Mouse (Mus musculus): ENCODE results near the gene Rpl19. TPM values are rescaled to one million over a fixed set of nuclear protein-coding genes. Genes with fewer than 3 reads are reported as not detected.

Rpl19 gene
- polyA plus RNA-seq, 1 experiment from 2014 or later: 820 TPM

- Histone ChIP-seq H3K9ac (peak overlapping the region; percentile 85), H3K27ac (peak overlapping the region; percentile 91), H3K9me3 (replicated peaks) (no peaks in the 10 kb centered on the region), H3K27me3 (peaks cover 47% of the 10 kb centered on the region), H3K4me2 (peak overlapping the region; percentile 91), H3K4me3 (replicated peaks) (peak overlapping the region; percentile 86), H3K4me1 (replicated peaks) (peaks cover 41% of the 10 kb centered on the region), H3K36me3 (no peaks in the 10 kb centered on the region)
- WGBS (ENCODE audit: insufficient replicate concordance): under 1% methylated on average over 42 of the region's 42 CpGs
- ATAC-seq (ENCODE audit: low read depth) (peak; percentile 73), DNase-seq (peak; percentile 84)
Observed at GRCm38 (mm10) chr11:97987551-97988526, 38.7 kb upstream of the Rpl19 start.

- H3K36me3 ChIP-seq: no peaks in the 10 kb centered on the region
- DNase-seq: peak; percentile 84
- peaks cover 44% of the 10 kb centered on the region for H3K27me3 ChIP-seq
- peak overlapping the region; percentile 85 for H3K9ac ChIP-seq
- peak; percentile 83 for ATAC-seq (ENCODE audit: low read depth)
- H3K27ac ChIP-seq: peak overlapping the region; percentile 91
- H3K4me2 ChIP-seq: peak overlapping the region; percentile 91
- no peaks in the 10 kb centered on the region for H3K9me3 ChIP-seq (replicated peaks)
- H3K4me3 ChIP-seq (replicated peaks): peak overlapping the region; percentile 86
- peaks cover 41% of the 10 kb centered on the region for H3K4me1 ChIP-seq (replicated peaks)
- under 1% methylated on average over 26 of the region's 26 CpGs for WGBS (ENCODE audit: insufficient replicate concordance)
Observed at GRCm38 (mm10) chr11:97988530-97989096, 37.9 kb upstream of the Rpl19 start.

DNA sequence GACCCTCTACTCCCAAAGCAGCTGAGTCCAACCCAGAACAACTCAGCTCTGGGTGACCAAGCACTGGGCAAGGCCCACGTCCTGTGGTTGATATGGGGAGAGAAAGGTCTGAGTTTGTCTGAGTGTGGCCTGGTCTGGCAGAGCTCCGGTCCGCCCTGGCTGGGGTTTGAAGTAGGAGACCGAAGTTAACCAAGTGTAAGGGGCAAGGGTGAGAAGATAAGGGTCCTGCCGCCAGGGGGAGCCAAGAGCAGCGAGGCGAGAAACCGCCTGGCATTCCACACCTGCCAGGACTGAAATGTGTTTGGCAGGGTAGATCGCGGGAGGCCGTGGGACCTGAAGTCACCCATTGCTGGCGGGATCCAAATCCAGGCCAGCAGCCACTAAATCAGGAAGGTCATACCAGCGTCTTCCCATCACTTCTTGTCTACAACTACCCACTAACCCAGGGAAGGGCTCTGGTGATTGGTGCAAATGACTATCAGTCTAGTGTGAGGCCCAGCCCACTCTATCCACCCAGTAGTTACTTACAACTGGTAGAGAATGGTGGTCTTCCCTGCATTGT lies 31.9 kb upstream of the Rpl19 start:
- Histone ChIP-seq H3K9ac (peak overlapping the region; percentile 49), H3K4me1 (replicated peaks) (peaks cover 60% of the 10 kb centered on the region)

GRCm38 (mm10) chr11:97995564-97996288 lies 30.8 kb upstream of the Rpl19 start, which contains the start of gene Arl5c:
Arl5c (minus strand) TSS chr11:97996181.
- Histone ChIP-seq H3K4me2 (peak within 1 kb of the TSS; percentile 67), H3K9me3 (replicated peaks) (no peaks in the 10 kb centered on the region), H3K27ac (peak within 1 kb of the TSS; percentile 47; the same call in 1 of the 2 replicates), H3K4me1 (replicated peaks) (peaks cover 57% of the 10 kb centered on the region), H3K36me3 (no peaks in the 10 kb centered on the region), H3K4me3 (replicated peaks) (peak within 1 kb of the TSS; percentile 46), H3K9ac (peak within 1 kb of the TSS; percentile 49), H3K27me3 (peaks cover 40% of the 10 kb centered on the region)
- DNase-seq (peak; percentile 27), ATAC-seq (ENCODE audit: low read depth) (peak; percentile 41; the same call in 1 of the 2 replicates)
- 1% methylated on average over 26 of the region's 26 CpGs for WGBS (ENCODE audit: insufficient replicate concordance)

More for the DNA sequence above, 31.9 kb upstream of the Rpl19 start:
- H3K4me2 ChIP-seq: peak overlapping the region; percentile 67
- peak overlapping the region; percentile 46 for H3K4me3 ChIP-seq (replicated peaks)
- peak; percentile 70 for DNase-seq
- peaks cover 35% of the 10 kb centered on the region for H3K27me3 ChIP-seq
- H3K27ac ChIP-seq: no peak overlapping the region
- H3K36me3 ChIP-seq: no peaks in the 10 kb centered on the region
- H3K9me3 ChIP-seq (replicated peaks): no peaks in the 10 kb centered on the region
- peak; percentile 71 for ATAC-seq (ENCODE audit: low read depth)
- 1% methylated on average over 13 of the region's 13 CpGs for WGBS (ENCODE audit: insufficient replicate concordance)

- Histone ChIP-seq H3K36me3 (no peaks in the 10 kb centered on the region), H3K27ac (0 out of 2 replicates have a peak overlapping the region, but pooled peaks have one; percentile 47), H3K27me3 (peaks cover 50% of the 10 kb centered on the region), H3K4me1 (replicated peaks) (peaks cover 59% of the 10 kb centered on the region), H3K9ac (no peak overlapping the region), H3K4me2 (no peak overlapping the region), H3K4me3 (replicated peaks) (no peak overlapping the region), H3K9me3 (replicated peaks) (no peaks in the 10 kb centered on the region)
- no peak for ATAC-seq (ENCODE audit: low read depth)
- 48% methylated on average over 1 of the region's 1 CpGs for WGBS (ENCODE audit: insufficient replicate concordance)
- DNase-seq: no peak
Observed at GRCm38 (mm10) chr11:97996691-97997090, 29.8 kb upstream of the Rpl19 start.

DNA sequence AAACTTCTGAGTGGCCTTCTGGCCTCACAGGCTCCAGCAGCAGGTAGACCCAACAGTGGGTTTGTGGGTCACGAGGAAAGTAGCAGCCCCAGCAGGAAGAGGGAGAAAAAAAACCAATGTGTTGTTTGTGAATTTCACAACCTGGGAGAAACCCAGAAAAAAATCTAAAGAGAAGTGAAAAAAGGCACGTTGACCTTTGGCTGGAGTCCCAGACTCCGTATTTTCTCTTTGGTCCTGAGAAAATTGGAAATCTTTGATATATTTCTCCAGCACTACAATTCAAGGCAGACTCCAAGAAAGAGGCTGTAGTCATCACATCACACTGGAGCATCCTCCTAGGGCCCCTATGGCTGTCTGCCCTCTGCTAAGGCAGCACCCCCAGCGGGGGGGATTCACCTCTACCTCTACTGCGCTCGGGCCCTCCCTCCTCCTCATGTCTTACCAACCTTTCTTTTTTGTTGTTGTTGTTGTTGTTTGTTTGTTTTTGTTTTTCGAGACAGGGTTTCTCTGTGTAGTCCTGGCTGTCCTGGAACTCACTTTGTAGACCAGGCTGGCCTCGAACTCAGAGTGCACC lies 29.0 kb upstream of the Rpl19 start:
- peaks cover 58% of the 10 kb centered on the region for H3K27me3 ChIP-seq
- ATAC-seq (ENCODE audit: low read depth) (no peak), DNase-seq (no peak)

GRCm38 (mm10) chr11:97998074-97998793 lies 28.3 kb upstream of the Rpl19 start:
- ATAC-seq (ENCODE audit: low read depth): no peak
- Histone ChIP-seq H3K9ac (no peak overlapping the region), H3K27me3 (peaks cover 63% of the 10 kb centered on the region), H3K36me3 (no peaks in the 10 kb centered on the region), H3K4me2 (no peak overlapping the region), H3K4me3 (replicated peaks) (no peak overlapping the region), H3K27ac (peak overlapping the region; percentile 47; the same call in 1 of the 2 replicates), H3K9me3 (replicated peaks) (no peaks in the 10 kb centered on the region), H3K4me1 (replicated peaks) (peaks cover 71% of the 10 kb centered on the region)
- DNase-seq: no peak
- WGBS (ENCODE audit: insufficient replicate concordance): 69% methylated on average over 11 of the region's 11 CpGs

More for the DNA sequence above, 29.0 kb upstream of the Rpl19 start:
- H3K36me3 ChIP-seq: no peaks in the 10 kb centered on the region
- no peaks in the 10 kb centered on the region for H3K9me3 ChIP-seq (replicated peaks)
- 58% methylated on average over 8 of the region's 8 CpGs for WGBS (ENCODE audit: insufficient replicate concordance)
- H3K4me2 ChIP-seq: no peak overlapping the region
- H3K9ac ChIP-seq: no peak overlapping the region
- no peak overlapping the region for H3K4me3 ChIP-seq (replicated peaks)
- H3K27ac ChIP-seq: peak overlapping the region; percentile 47; the same call in 1 of the 2 replicates
- H3K4me1 ChIP-seq (replicated peaks): peaks cover 64% of the 10 kb centered on the region

DNA sequence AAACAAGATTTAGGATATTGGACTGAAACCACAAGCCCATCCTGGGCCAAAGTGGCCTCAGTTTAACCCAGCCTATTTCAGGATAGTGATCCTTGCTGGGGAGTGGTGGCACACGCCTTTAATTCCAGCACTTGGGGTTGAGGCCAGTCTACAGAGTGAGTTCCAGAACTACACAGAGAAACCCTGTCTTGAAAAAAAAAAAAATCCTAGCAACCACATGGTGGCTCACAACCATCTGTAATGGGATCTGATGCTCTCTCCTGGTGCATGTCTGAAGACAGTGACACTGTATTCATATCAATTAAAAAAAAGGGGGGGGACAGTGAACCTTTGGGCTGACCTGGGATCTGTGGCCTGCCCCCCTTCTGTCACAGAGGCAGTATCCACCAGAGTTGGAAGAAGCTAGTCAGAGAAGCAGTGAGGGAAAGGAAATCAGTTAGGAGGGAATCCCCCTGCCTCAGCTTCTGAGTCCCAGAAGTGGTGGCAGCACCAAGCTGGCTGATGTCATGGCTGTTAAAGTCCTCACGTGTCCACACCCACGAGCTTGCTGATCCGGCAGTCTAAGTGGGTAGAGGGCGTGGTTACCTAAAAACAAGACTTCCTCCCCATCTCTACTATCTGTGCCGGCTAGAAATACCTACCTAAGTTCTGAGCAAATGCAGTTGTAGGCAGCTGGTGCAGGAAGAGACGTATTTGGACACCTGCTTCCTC lies 27.5 kb upstream of the Rpl19 start:
- Histone ChIP-seq H3K36me3 (no peaks in the 10 kb centered on the region), H3K4me1 (replicated peaks) (peaks cover 73% of the 10 kb centered on the region), H3K9ac (no peak overlapping the region), H3K4me3 (replicated peaks) (no peak overlapping the region), H3K9me3 (replicated peaks) (no peaks in the 10 kb centered on the region), H3K4me2 (no peak overlapping the region), H3K27ac (no peak overlapping the region), H3K27me3 (peaks cover 72% of the 10 kb centered on the region)
- DNase-seq (no peak), ATAC-seq (ENCODE audit: low read depth) (no peak)
- 20% methylated on average over 7 of the region's 7 CpGs for WGBS (ENCODE audit: insufficient replicate concordance)

DNA sequence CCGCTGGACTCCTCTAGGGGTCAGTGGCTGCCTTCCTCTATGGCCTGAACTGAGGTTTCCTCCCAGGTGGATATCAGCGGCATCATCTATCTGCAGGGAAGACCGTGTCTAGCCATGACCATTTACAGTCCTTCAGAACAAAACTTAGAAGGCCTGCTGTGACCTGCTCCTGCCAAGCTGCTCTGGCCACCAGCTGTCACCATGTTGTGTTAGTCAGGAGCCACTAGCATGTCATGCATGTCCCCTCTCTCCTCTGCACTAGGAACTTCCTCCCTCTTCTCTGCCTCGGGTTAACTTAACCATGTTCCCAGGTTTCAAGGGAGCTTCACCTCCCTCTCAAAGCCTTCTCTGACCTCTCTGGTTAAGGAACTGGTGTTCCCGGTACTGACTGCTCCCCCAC lies 26.8 kb upstream of the Rpl19 start:
- H3K4me1 ChIP-seq (replicated peaks): peaks cover 67% of the 10 kb centered on the region
- H3K27ac ChIP-seq: peak overlapping the region; percentile 5; the same call in 1 of the 2 replicates
- H3K9ac ChIP-seq: no peak overlapping the region
- DNase-seq (no peak), ATAC-seq (ENCODE audit: low read depth) (no peak)
- no peak overlapping the region for H3K4me2 ChIP-seq
- H3K9me3 ChIP-seq (replicated peaks): no peaks in the 10 kb centered on the region
- 44% methylated on average over 5 of the region's 5 CpGs for WGBS (ENCODE audit: insufficient replicate concordance)
- H3K36me3 ChIP-seq: no peaks in the 10 kb centered on the region
- peaks cover 76% of the 10 kb centered on the region for H3K27me3 ChIP-seq
- no peak overlapping the region for H3K4me3 ChIP-seq (replicated peaks)

All from liver, embryonic 13.5 days (tissue).